Mouse (Mus musculus) lung, postnatal 14 days (tissue): ENCODE measurements at regions not wholly inside any gene's neighbourhood (a gene's known extent, or its start where the extent isn't known, plus 50 kb on each side); places are given as distances from the start of the nearest gene placed in this dataset.
A peak's percentile ranks its signal among the peaks of the same experiment; 100 is the strongest.

ENCODE experiments used
- DNase-seq: peaks from one replicate; pipeline ENCODE4 v3.0.0; 2021

DNA sequence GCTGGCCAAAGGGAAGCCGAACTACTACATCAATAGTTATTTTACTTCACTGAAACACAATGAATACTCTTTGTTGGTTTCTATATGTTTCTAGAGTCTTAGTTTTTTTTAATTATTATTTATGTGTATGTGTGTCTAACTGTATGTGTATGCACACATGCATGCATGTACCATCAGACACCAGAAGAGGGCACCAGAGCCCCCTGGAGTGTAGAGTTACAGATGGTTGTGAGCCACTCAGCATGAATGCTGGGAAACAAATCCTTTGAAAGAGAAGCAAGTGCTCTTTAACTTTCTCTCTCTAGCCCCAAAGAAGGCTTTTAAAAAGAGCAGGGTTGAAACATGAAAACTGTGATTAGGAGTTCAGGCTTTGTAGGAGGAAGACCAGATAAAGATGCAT, 290.7 kb downstream of the Sorl1 start:
- no peak for DNase-seq

DNA sequence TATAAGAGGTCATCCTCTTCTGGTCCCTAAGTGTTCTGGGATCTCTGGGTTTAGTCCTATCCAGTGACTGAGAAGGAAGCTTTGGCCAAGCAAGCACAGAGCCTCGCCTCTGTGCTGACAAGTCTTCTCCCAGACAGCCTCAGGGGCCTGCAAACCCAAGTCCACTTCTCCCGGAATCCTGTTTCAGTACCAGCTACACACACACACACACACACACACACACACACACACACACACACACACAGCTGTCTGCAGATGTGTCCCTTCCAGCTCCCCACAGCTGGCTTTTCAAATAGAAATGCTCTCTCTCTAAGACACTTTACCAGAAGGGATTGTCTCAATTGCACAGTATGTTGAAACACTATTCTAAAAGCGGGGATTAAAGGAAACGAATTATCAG, 296.7 kb downstream of the Sorl1 start:
- peak; percentile 22 for DNase-seq

DNA sequence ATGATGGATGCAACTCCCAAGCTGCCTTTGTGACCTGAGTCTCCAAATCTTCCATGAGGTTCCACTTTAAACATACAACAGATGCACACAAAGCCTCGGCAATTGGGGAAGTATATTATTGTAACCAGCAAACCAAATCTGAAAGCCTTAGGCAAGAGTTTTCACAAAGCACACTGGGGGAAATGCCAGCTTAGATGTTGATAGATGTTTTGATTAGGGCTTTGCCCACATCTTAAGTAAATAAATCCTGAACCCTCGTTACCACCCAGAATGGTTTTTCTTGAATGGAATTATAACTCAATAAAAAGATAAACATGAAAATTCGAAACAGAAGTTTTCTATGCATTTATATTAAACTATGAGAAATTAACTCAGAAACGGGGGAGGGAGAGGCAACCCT, 302.7 kb downstream of the Sorl1 start:
- no peak for DNase-seq

DNA sequence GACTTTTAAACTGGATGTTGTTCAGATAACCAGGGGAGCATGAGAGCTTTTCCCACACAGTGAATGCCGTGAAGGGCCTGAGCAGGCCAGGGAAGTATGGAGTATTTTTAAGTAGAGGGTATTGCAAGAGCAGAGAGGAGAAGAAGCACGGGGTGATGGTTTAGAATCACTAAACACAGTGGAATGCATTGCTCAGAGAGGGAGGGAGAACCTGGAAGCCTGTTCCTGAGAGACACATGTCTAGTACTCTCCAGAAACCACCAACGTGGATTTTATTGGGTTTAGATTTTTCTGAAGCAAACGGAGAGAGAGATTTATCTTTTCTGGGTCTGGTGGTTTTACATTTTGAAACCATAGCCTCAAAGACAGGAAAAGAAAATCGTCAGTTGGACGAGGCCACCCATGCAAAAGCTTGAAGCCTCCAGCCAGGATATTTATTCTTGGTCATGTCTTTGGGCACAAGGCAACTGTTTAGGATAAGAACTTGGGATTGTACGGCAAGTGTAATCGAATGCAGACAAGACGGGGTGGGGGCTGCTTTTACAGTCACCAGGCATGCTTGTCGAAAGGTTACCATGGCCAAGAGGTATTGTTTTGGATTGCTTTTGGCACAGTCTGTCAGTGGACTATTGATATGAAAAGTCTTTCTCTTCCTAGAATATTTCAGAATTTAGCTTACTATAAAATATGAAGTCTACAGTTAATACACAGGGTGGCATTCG, 306.2 kb downstream of the Sorl1 start:
- no peak for DNase-seq

DNA sequence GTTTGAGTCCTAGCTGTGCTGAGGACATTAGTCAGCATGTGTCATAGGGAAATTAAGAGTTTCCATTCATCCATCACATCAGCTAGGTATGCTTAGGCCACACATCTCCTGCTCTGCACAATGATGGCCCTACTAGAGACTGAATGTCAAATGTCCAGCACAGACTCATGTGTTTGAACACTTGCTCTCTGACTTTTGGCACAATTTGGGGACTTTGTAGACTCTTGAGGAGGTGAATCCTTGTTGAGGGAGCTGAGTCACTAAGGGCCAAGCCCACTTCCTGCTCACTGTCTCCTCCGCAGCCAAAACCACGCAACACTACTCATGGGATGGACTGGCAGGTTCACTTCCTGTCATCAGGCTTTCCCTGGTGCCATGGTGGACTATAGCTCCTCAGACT, 308.2 kb downstream of the Sorl1 start:
- no peak for DNase-seq

DNA sequence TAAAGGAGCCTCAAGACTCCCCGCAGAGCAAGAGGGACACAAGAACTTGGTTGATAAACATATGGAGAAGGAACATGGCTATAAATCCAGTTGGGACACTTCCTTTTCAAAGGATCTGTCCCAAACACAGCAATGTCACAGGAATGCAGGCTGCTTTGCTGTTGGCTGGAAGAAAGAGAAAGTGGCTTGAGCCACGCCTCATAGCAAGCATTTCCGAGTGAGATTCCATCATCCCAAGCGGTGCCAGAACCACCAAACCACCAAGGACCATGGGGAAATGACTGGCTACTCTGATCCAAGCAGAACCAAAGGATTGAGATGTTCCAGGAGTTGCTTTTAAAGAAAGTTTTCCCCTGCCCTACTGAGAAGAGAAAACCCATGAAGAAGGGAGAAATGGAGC, 314.8 kb downstream of the Sorl1 start:
- no peak for DNase-seq

DNA sequence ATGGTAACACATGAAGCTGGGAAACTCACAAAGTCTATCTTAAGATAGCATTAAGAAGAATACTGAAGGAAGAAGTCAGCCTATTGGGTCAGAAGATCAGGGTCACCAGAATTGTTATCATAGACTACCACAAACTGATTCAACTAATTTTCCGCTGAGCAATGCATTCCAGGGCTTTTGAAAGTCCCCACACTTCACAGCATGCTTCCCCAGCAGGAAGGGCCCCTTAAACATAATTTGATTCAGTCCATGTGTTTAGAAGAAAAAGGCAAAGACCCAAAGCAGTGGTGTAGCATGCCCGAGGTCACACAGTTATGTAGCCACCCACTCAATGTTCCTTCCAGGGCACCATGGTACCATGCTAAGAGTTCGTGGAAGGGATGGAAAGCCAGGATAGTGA, 315.3 kb downstream of the Sorl1 start:
- DNase-seq = no peak

DNA sequence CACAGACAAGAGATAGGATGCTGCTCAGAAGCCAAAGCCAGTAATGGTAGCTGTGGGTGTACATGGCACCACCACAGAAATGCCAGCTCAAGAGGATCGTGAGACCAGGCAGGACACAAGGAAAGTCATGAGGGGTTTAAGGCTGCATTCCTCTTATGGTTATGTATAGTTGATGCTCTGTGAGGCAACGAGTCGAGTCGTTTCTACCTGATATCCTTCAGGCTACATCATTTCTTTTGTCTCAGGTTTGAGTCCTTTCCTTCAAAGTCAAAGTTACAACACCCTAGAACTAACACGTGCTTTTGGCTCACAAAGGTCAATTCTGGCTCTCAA, 317.8 kb downstream of the Sorl1 start:
- DNase-seq = no peak

DNA sequence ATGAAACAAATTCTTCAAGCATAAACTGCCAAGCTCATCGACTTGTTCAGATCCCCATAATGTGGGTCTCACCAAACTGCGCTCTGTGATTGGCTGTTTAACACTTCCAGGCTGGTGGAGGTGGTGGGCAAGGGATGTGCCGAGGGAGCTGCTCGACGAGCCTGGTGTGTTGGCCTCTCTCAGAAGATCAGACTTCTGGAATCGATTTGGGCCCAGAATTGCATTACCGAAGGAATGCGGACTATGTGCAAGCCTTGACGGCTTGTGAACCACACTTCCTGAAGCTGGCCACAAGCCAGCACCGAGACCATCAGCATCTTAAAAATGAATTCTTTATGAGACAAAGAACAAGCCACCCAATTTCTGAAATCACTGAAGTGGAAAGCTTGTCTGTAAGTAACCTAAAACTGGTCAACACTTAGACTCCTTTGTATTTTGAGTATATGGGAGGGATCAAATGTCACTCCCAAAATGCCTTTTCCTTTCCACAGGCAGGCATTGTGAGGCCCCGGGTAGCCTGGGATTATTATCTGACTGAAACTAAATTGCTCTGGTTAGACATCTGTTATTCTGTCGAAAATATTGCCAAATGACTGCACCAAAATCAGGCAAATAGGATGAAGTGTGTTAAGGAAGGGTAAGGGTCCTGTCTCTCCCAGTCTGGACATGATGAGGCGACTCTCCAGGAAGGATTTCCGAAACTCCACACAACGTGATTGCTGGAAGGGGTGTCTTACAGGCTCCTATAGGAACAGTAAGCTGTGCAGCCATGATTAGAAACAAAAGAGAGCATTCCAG, 318.4 kb downstream of the Sorl1 start:
- DNase-seq = peak; percentile 8

DNA sequence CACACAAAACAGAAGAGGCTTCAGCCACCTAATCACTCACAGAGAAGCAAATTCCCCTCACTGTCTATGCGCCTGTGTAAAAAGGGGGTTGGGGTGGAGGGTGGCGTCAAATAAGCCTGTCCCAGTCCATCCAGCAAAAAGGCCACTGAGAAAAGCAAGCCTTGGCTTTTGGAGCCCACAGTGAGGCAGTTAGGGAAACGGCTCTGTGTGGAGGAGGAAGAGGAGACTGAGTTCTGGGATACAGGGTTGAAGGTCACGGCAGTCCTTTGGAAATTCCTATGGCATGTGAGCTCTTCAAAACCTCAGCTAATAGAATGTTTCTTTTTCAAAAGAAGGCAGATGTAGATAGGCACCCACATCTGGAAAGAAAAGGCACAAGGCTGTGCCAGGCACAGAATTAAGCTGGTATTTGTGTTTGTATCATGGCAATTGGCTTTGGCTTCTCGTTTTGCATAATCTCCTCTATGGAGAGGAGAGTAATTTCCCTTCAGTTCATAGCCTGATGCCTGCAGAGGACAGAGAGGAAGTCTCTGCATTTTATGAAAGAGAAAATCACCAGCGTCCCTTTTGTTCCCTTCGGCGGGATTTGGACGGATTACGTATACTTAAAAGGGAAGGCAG, 319.3 kb downstream of the Sorl1 start:
- peak; percentile 14 for DNase-seq

DNA sequence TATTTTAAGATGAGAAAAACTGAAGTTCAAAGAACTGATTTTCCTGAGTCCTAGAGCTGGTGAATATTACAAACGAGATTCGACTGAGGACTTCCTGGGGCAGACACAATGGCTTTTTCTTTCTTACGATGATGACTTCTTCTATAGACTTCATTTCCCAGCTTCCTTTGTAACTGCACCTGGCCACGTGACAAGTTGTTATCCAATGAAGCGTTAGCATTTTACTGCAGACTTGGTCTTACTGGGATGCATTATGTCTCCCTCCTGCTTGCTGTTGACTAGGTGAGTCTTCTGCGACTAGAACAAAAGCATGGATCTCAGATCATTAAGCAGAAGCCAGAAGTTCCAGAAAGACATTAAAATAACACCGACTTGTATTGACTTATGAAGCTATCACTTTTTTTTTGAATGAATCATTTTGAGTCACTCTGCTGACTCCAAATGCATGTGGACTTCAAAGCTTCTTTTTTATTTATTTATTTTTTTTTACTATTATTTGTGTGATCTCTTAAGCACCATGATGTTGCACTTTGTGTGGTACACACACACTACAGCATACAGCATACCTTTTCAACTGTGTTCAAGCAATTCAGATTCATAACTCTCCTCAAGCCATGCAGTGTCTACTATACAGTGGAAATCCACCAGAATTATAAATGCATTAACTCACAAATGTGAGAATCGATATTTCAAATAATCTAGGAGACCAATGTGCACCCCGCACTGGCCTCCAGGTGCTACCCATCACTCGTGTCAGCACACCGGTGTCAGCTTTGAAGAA, 320.2 kb downstream of the Sorl1 start:
- no peak for DNase-seq

DNA sequence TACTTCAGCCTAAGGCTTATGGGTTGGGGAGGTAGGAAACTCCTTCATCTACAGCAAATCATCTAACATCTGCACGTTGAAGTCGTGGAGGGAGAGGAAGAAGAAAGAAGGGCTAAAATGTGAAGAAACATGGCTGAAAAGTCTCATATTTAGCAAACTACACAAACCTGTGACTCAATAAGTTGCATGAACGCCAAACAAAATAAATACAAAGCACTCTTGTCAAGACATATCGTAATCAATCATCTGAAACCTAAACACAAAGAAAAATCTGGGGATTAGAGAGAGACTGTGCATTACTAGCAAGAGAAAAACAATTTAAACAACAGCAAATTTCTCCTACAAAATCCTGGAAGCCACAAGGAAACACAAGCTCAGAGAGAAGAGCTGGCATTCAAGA, 322.7 kb downstream of the Sorl1 start:
- DNase-seq = no peak

DNA sequence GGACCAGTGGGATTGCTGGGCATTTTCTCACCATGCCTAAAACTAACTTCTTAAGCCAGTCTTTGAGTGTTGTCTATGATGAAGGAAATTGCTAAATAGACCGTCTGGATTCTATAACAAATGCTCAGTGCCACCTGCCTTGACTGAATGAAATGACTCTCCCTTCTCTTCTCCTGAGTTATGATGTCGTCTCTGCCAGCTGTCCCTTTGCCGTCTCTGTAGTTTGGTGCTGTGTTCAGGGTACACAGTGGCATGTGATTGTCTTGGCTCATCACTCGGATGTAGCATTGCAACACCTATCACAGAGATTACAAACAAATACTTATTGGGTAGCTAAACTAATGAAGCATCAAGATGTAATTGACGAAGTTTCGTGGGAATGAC, 331.3 kb downstream of the Sorl1 start:
- DNase-seq = no peak

DNA sequence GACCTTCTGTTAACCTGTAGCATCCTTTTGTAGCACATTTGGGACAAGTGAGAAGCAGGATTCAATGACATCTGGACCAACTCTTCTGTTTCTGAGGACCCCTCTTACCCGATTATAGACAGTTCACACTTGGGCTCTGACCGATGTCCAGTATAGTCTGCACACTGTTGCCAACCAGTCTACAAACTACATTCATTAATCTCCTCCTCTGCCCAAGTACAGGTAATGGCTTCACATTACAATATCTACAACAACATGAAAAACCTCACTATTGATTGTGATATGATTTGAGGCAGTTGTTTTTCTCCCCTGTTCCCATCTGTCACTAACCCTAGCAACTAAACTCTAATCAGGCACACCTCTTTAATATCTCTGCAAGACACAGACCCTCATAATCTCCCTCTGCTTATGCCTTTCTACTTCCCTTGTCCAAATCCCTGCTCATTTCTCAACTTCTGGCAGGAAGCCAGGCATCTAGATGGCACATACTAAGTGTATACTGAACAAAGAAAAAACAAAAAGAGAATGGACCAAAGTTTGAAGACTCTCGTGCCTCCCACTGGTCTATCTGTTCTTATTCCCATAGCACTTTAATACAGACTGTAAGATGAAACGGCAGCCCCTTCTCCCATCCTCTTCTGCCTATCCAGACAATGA, 331.8 kb downstream of the Sorl1 start:
- no peak for DNase-seq

DNA sequence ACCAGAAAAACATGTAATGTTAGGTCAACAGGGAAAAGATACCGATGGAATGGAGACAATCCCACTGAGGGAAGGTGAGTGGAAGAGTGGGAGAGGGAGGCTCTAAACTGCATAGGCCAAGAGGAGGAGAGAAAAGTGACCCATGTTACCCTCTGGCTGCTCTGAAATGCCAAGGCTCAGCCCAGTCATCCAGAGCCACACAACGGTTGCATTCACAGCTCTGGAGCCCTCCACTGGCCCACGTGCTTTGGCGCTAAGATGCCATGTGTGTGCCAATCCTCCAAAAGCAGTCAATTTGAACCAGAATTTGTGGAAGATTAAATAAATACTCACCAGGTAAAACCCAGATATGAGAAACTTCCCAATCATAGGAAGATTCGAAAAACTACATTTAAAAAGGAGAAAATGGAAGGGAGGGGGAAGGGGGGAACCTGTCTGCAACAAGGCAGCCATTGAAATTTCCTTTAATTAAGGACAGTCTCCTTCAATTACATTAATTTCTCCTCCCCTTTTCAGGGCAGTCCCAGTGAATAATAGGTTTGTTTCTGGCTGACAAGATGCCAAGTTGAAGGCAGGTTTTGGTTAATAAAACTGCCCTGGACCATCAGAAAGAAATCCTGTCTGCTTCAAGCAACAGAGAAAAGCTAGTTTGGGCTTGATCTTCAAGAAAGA, 332.5 kb downstream of the Sorl1 start:
- DNase-seq = no peak

DNA sequence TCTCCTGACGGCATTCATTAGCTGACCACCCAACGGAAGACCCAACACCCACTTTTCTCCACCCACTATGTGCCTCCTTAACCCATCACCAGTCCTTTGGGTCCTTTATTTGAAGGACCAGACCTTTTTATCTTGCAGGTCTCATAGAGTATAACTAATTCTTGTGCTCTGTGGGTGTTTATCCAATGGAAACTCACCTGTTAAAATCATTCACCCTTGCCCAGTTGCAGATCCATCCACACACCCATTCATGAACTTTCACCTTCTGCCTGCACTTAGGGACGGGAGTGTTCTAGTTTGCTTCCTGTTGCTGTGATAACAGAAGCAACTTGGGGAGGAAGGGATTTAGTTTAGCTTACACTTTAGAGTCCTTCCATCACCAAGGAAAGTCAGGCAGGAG, 339.0 kb downstream of the Sorl1 start:
- DNase-seq = no peak

DNA sequence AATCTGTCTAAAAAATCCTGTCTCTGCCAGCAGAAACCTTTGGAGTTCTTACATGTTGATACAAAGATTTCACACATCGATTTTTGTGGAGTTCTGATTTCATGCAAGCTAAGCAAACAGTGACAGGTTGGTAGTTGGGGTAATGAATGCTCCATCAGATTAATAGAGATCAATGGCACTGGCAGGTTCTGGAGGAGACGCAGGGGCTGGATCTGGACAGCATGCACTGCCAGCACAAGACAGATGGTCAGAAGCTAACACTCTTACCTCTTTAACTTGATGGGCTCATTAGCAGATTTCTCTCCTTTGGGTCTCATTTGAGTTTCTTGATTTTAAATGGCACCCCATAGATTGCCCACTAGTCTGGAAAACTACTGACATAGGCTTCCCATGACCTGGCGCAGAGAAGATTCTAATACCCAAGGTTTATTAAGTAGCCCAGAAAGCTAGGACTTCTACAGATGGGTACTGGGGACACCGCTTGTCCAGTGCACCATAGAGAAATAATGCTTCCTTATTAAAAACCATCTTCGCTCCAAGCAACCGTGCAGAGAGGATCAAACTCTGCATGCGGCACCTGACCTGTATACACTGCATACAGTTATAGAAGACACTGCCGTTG, 351.7 kb downstream of the Sorl1 start:
- DNase-seq = no peak

DNA sequence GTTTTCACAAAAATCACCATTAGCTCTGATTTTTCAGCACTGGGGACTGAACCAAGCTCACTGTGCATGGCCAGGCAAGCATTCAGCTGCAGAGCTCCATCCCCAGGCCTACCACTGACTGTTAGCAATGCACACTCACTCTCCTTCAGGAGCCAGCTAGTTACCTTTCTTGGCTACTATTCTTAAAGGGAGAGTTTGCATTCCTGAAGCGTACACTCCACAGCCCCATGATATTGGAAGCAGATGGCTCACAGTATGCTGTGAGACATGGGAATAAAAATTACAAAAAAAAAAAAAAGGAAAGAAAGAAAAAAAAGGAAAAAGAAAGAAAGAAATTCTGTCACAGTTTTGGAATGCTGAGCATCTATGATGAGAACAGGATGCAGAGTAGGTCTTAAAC, 352.8 kb downstream of the Sorl1 start:
- DNase-seq = no peak

DNA sequence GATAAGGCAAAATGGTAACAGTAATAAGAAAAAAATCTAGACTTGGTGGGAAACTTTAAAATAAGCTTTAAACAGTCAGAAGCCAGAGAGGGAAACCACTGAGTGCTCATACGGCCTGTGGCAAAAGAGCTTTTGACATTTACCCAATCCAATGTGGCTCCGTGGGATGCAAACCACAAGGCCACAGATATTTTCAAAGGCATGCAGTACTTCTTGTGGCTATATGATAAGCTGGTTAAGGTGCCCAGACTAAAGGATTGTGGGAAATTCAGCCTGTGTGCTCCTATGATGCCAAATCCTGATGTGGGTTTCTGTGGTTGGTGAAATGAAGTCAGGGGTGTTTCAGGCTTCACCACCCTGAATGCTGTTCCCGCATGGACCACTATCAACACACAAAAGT, 355.8 kb downstream of the Sorl1 start:
- DNase-seq = no peak

DNA sequence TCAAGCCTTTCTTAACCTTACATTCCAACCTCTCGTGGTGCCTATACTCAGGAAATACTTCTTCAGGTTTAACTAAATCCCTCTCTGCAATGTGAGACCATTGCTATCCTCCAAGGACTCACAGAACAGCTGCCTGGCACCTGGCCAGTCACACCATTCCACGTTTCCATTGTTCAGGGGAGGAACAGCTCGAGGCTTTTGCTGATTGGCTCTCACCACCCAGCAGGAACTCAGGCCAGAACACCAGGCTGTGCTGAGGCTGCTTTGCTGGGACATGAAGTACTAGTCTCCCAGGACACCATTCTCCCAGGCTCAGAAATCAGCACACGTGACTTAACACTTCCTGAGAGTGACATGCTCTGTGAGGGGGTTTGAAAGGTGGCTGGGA, 357.6 kb downstream of the Sorl1 start:
- peak; percentile 72 for DNase-seq

DNA sequence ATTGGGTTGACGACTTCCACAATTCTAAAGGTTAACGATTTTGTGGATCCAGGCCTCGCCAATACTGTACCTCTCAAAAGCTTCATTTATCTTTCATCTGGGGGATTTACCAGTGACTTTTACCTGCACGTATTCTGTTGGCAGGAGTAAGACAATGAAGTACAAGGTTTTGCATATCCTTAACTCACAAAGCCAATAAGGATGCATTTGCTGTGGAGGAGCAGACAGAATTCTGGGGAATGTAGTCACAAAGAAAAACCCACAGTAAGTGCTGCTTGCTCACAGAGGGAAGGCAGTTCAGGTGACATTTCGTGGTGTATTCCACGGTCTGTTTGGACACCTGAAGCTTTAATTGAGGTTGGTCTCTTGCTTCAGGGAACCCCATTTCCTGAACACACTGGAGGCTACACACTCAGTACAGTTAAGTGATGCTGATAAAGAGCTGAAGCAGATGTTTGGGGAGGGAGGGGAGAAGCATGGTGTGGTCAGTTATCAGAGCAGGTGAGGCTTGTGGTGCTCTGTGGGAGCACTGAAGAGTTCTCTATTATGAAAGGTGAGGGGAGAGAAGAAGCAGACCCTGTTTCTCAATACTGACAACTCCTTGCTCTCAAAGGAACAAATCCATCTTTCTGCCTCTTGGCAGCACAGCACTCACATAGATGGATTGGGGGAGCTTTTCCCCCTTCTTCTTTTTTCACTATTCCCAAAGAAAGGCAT, 358.1 kb downstream of the Sorl1 start:
- DNase-seq = no peak
